Mouse (Mus musculus): ENCODE data around the gene Zdhhc14.

DNA sequence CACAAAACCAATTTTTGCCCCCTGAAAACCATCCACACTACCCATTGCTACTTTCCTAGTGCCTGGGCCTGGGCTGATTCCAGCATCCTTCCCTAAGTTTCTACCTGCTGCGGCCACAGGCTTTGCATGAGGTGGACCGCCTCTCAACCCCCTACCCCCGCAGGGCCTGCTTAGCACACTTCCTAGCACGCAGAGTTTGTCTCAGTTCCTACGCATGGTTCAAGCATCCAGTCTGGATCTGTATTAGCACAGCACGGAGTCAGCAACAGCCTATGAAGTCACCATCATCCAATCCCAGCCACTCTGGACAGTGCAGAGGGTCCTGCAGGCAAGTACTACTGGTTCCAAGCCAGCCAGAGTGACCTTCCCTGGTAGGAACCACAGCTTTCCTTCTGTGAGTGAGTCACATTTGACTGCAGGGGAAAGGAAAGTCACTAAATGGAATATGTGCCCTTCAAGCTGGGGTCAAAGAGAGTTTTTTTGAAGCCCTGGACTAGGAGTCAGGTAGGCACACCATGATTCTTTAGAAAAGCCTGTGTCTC is 275.9 kb downstream of the Zdhhc14 start:
- TF ChIP-seq USF1 (IDR thresholded peaks at IDR 0.05; ENCODE audit: low read depth): no peak
- TF ChIP-seq CEBPB (IDR thresholded peaks at IDR 0.05; ENCODE audit: insufficient read depth, poor library complexity, severe bottlenecking): no peak
- no peak for TF ChIP-seq MYOG (IDR thresholded peaks at IDR 0.05; ENCODE audit: control insufficient read depth in 1 of 3, insufficient read depth in 1 of 3, insufficient read length in 2 of 3, low read depth in 2 of 3)
- TF ChIP-seq MAX (IDR thresholded peaks at IDR 0.05; ENCODE audit: low read depth): no peak
- TF ChIP-seq POLR2A (IDR thresholded peaks at IDR 0.05; ENCODE audit: insufficient read length, low read depth): no peak
- TF ChIP-seq E2F4 (IDR thresholded peaks at IDR 0.05; ENCODE audit: insufficient read depth): no peak
